In the genomic region with DNA sequence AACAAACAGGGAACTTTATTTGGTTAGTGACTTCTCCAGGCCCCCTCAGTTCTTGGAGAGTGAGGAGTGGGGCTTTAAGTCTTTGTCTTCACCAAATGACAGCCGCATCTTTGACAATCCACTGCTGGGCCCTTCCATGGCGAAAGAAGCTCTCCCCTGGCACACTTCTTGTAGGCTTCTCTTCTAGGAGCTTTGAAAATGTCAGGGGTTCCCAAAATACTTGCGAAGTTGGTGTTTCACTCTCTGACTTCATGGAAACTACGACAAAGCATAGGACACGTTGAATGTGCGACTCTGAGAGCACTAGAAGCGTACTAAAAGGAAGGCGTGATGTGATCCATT, we compare ENCODE assay signal across 8 mouse cellular contexts. TPM values are rescaled to one million over a fixed set of nuclear protein-coding genes. Genes with fewer than 3 reads are reported as not detected.
DNase-seq lines count a peak whose midpoint lies in the region; ATAC-seq and TF ChIP-seq lines count a peak whose summit lies in the region.

No protein-coding gene starts in this region.

- H3K36me3 ChIP-seq in heart, postnatal 0 days (replicated peaks; ENCODE audit: control insufficient read depth, insufficient read depth, low read length): no peaks in the 10 kb centered on the region; the same call in 1 of the 2 replicates
- no peaks in the 10 kb centered on the region for H3K36me3 ChIP-seq in hindbrain, embryonic 11.5 days (ENCODE audit: control insufficient read depth, insufficient read depth, low read length)
- no peaks in the 10 kb centered on the region for H3K36me3 ChIP-seq in midbrain, embryonic 11.5 days (ENCODE audit: control insufficient read depth, insufficient read depth, low read length)

- H3K4me2 ChIP-seq in heart, postnatal 0 days (ENCODE audit: low read depth, low read length): peak overlapping the region; percentile 55
- peak overlapping the region; percentile 63 for H3K4me2 ChIP-seq in hindbrain, embryonic 11.5 days (replicated peaks; ENCODE audit: low read depth, low read length)
- H3K4me2 ChIP-seq in midbrain, embryonic 11.5 days: peak overlapping the region; percentile 40

- peak; percentile 13 for DNase-seq in heart, postnatal 0 days (ENCODE audit: low spot score)
- DNase-seq in heart, postnatal 4 days: no peak
- no peak for DNase-seq in hindbrain, embryonic 11.5 days (ENCODE audit: low spot score)
- no peak for DNase-seq in midbrain, embryonic 11.5 days (ENCODE audit: low spot score, missing footprints)
- no peak for DNase-seq in layer of hippocampus, postnatal 14 days (ENCODE audit: low spot score in 2 of 2)
- no peak for DNase-seq in left cerebral cortex, adult 9 months (ENCODE audit: low spot score in 2 of 2)
- DNase-seq in T-cell, adult 2 months (ENCODE audit: low spot score): no peak

- no peak for TF ChIP-seq CTCF in heart, postnatal 0 days (IDR thresholded peaks at IDR 0.05; ENCODE audit: low read depth)
- no peak for TF ChIP-seq CTCF in bone marrow, adult 2 months (IDR thresholded peaks at IDR 0.05; ENCODE audit: control insufficient read depth, insufficient read depth, low read length)

- ATAC-seq in heart, postnatal 0 days (ENCODE audit: insufficient read depth, low read depth): no peak
- no peak for ATAC-seq in hindbrain, embryonic 11.5 days (ENCODE audit: low FRiP score)
- ATAC-seq in midbrain, embryonic 11.5 days (ENCODE audit: low FRiP score): no peak

- H3K4me1 ChIP-seq in heart, postnatal 0 days (ENCODE audit: control insufficient read depth, insufficient read depth): peaks cover 5% of the 10 kb centered on the region; the same call in 1 of the 2 replicates
- peaks cover 3% of the 10 kb centered on the region; the same call in 1 of the 2 replicates for H3K4me1 ChIP-seq in bone marrow, adult 2 months (ENCODE audit: control insufficient read depth, insufficient read depth, low read length)
- no peaks in the 10 kb centered on the region for H3K4me1 ChIP-seq in hindbrain, embryonic 11.5 days (replicated peaks; ENCODE audit: control insufficient read depth, insufficient read depth, low read length)
- H3K4me1 ChIP-seq in midbrain, embryonic 11.5 days (ENCODE audit: control insufficient read depth, insufficient read depth, low read length): peaks cover 8% of the 10 kb centered on the region

- peak overlapping the region; percentile 88 for H3K4me3 ChIP-seq in heart, postnatal 0 days (ENCODE audit: low read depth, low read length)
- H3K4me3 ChIP-seq in bone marrow, adult 2 months (replicated peaks; ENCODE audit: control insufficient read depth, low read depth, low read length): peak overlapping the region; percentile 2
- H3K4me3 ChIP-seq in hindbrain, embryonic 11.5 days (ENCODE audit: low read depth, low read length): peak overlapping the region; percentile 71
- H3K4me3 ChIP-seq in midbrain, embryonic 11.5 days (ENCODE audit: low read depth, low read length): peak overlapping the region; percentile 82

- no peak for TF ChIP-seq POLR2A in bone marrow, adult 2 months (IDR thresholded peaks at IDR 0.05; ENCODE audit: borderline replicate concordance, control insufficient read depth, low read depth, low read length)

- 15% methylated on average over 8 of the region's 8 CpGs for WGBS in heart, postnatal 0 days
- 37% methylated on average over 8 of the region's 8 CpGs for WGBS in bone marrow, adult 2 months
- WGBS in hindbrain, embryonic 11.5 days: 21% methylated on average over 8 of the region's 8 CpGs
- 20% methylated on average over 8 of the region's 8 CpGs for WGBS in midbrain, embryonic 11.5 days

- peak overlapping the region; percentile 96 for H3K27ac ChIP-seq in heart, postnatal 0 days (ENCODE audit: low read depth)
- peak overlapping the region; percentile 88; the same call in 1 of the 2 replicates for H3K27ac ChIP-seq in bone marrow, adult 2 months (ENCODE audit: control insufficient read depth, insufficient read depth, low read depth, low read length, poor library complexity)
- peak overlapping the region; percentile 97 for H3K27ac ChIP-seq in hindbrain, embryonic 11.5 days (ENCODE audit: low read depth, low read length)
- no peak overlapping the region for H3K27ac ChIP-seq in midbrain, embryonic 11.5 days (ENCODE audit: low read depth, low read length)

- no peaks in the 10 kb centered on the region for H3K27me3 ChIP-seq in heart, postnatal 0 days (ENCODE audit: control insufficient read depth, insufficient read depth, low read length)
- H3K27me3 ChIP-seq in hindbrain, embryonic 11.5 days (ENCODE audit: control insufficient read depth, insufficient read depth, low read length): no peaks in the 10 kb centered on the region
- H3K27me3 ChIP-seq in midbrain, embryonic 11.5 days (ENCODE audit: control insufficient read depth, insufficient read depth, low read length): no peaks in the 10 kb centered on the region

- peak overlapping the region; percentile 92 for H3K9ac ChIP-seq in heart, postnatal 0 days (replicated peaks; ENCODE audit: low read depth, low read length)
- H3K9ac ChIP-seq in hindbrain, embryonic 11.5 days (ENCODE audit: low read depth, low read length): peak overlapping the region; percentile 81
- peak overlapping the region; percentile 66 for H3K9ac ChIP-seq in midbrain, embryonic 11.5 days (ENCODE audit: low read length)

- H3K9me3 ChIP-seq in heart, postnatal 0 days (replicated peaks; ENCODE audit: control insufficient read depth, low read length): no peaks in the 10 kb centered on the region
- H3K9me3 ChIP-seq in hindbrain, embryonic 11.5 days (ENCODE audit: control insufficient read depth, low read length): no peaks in the 10 kb centered on the region
- no peaks in the 10 kb centered on the region for H3K9me3 ChIP-seq in midbrain, embryonic 11.5 days (ENCODE audit: control insufficient read depth, low read length)

- TF ChIP-seq EP300 in heart, postnatal 0 days (IDR thresholded peaks at IDR 0.05; ENCODE audit: low read depth): no peak

RNA-seq across cellular contexts. Expression of gene Copg2, which starts 0.4 kb away (rescaled TPM):
- 41.5 and 48.4 TPM in 2 replicates for total RNA-seq in heart, postnatal 0 days (2014; rRNA removed; ENCODE audit: low replicate concordance)
- polyA plus RNA-seq in heart, postnatal 0 days (2015; fragmentation: Nextera tagmentation; extraction: Ambion mirVana): 17.6 and 19.9 TPM in 2 replicates
- 10 to 100 TPM; 50.2 to 50.7 TPM for total RNA-seq in heart, postnatal 4 days (2021)
- polyA plus RNA-seq in bone marrow, adult 2 months (2011; ENCODE audit: insufficient read depth, insufficient read length, low replicate concordance, missing spikeins): 7.1 and 12.4 TPM in 2 replicates
- polyA plus RNA-seq in hindbrain, embryonic 11.5 days (2014; fragmentation: Nextera tagmentation; extraction: Ambion mirVana): 40.9 and 45.3 TPM in 2 replicates
- 42.0 and 44.0 TPM in 2 replicates for polyA plus RNA-seq in midbrain, embryonic 11.5 days (2014; fragmentation: Nextera tagmentation; extraction: Ambion mirVana)
- 10 to 100 TPM; 61.6 to 68.4 TPM for total RNA-seq in layer of hippocampus, postnatal 14 days (2021)

RNA-seq across cellular contexts. Expression of gene Tsga13, which starts 18.4 kb away (rescaled TPM):
- total RNA-seq in heart, postnatal 0 days (2014; rRNA removed; ENCODE audit: low replicate concordance): not detected in 2 replicates
- polyA plus RNA-seq in heart, postnatal 0 days (2015; fragmentation: Nextera tagmentation; extraction: Ambion mirVana): 0.20 TPM in 1 of 2 replicates, not detected in the other
- total RNA-seq in heart, postnatal 4 days (2021): not detected
- polyA plus RNA-seq in bone marrow, adult 2 months (2011; ENCODE audit: insufficient read depth, insufficient read length, low replicate concordance, missing spikeins): not detected in 2 replicates
- polyA plus RNA-seq in hindbrain, embryonic 11.5 days (2014; fragmentation: Nextera tagmentation; extraction: Ambion mirVana): 0.27 TPM in 1 of 2 replicates, not detected in the other
- polyA plus RNA-seq in midbrain, embryonic 11.5 days (2014; fragmentation: Nextera tagmentation; extraction: Ambion mirVana): 0.23 and 0.30 TPM in 2 replicates
- total RNA-seq in layer of hippocampus, postnatal 14 days (2021): under 1 TPM in 1 of 2 experiments, not detected in 1; 0.58 TPM

Comparison
In these comparisons a context has a peak if more than half of its experiments do, and no peak if none do; other contexts are left out.
1. H3K4me3 ChIP-seq: peak in every context shown above with its lines; median percentile 88 in heart, postnatal 0 days; 82 in midbrain, embryonic 11.5 days; 71 in hindbrain, embryonic 11.5 days; 2 in bone marrow, adult 2 months.